Mouse (Mus musculus): ENCODE results near the gene Obscn. TPM values are rescaled to one million over a fixed set of nuclear protein-coding genes. Genes with fewer than 3 reads are reported as not detected.

Gene Obscn
- polyA plus RNA-seq, 1 experiment from 2014 or later, result 0.92 TPM

DNA sequence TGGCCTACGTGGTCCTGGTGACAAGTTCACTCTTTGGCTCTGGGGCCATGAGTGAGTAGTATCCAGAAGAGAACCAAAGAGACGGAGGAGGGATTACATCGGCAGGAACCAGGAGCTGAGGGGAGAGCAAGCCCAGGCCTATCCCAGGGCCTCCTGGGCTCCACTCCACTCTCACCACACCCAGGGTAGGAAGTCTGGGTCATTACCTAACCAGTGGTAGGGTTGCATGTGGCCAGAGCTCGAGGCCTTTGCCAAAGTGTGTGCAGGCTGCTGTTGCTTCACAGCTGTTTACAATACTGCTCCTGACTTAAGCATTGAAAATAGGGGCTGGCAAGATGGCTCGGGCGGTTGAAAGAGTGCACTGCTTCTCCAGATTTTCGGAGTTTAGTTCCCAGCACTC, 156.5 kb downstream of the Obscn start:
- peak overlapping the region; percentile 62; the same call in 1 of the 2 replicates for H3K27ac ChIP-seq (ENCODE audit: low read length)
- ATAC-seq, result peak; percentile 78

DNA sequence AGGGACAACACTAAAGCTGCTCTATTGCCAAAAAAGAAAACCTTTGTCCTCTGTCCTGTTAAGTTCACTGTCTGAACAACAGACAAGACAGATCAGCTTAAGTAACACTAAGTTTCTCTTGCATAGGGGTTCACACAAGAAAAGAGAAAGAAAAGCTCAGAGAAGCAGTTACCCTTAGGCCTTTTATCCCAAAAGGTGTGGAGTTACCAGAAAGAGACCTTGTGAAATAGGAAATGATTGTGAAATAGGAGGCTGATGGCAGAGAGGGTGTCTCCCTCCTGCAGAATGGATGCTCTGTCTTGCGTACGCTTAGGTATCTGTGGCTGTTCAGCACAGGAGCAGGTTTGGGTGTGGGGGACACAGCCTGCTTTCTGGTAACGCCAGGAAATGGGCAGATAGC, 157.0 kb downstream of the Obscn start:
- Histone ChIP-seq H3K9ac (replicated peaks; ENCODE audit: low read depth) (peak overlapping the region; percentile 79), H3K4me1 (ENCODE audit: insufficient read depth, low read depth, low read length) (peaks cover 22% of the 10 kb centered on the region), H3K36me3 (ENCODE audit: insufficient read depth, low read length) (0 out of 2 replicates have a peak, but pooled peaks cover 7% of the 10 kb centered on the region), H3K4me3 (ENCODE audit: low read depth, low read length) (peak overlapping the region; percentile 94), H3K27me3 (replicated peaks; ENCODE audit: insufficient read depth, low read length) (no peaks in the 10 kb centered on the region), H3K27ac (ENCODE audit: low read length) (peak overlapping the region; percentile 62; the same call in 1 of the 2 replicates), H3K4me2 (replicated peaks; ENCODE audit: low read depth, low read length) (peak overlapping the region; percentile 92), H3K9me3 (ENCODE audit: low read length) (no peaks in the 10 kb centered on the region)
- TF ChIP-seq CTCF (IDR thresholded peaks at IDR 0.05), result no peak
- no peak for TF ChIP-seq EP300 (IDR thresholded peaks at IDR 0.05)
- WGBS, result 54% methylated on average over 3 of the region's 3 CpGs
- ATAC-seq (no peak), DNase-seq (ENCODE audit: low spot score) (peak; percentile 39)

More for the DNA sequence above, 156.5 kb downstream of the Obscn start:
- no peaks in the 10 kb centered on the region for H3K9me3 ChIP-seq (ENCODE audit: low read length)
- H3K4me2 ChIP-seq (replicated peaks; ENCODE audit: low read depth, low read length), result peak overlapping the region; percentile 92
- TF ChIP-seq EP300 (IDR thresholded peaks at IDR 0.05), result no peak
- TF ChIP-seq CTCF (IDR thresholded peaks at IDR 0.05), result no peak
- peak; percentile 77 for DNase-seq (ENCODE audit: low spot score)
- peak overlapping the region; percentile 79; the same call in 1 of the 2 replicates for H3K9ac ChIP-seq (replicated peaks; ENCODE audit: low read depth)
- no peaks in the 10 kb centered on the region for H3K27me3 ChIP-seq (replicated peaks; ENCODE audit: insufficient read depth, low read length)
- H3K4me3 ChIP-seq (ENCODE audit: low read depth, low read length), result peak overlapping the region; percentile 94; the same call in 1 of the 2 replicates
- 50% methylated on average over 7 of the region's 7 CpGs for WGBS
- peaks cover 8% of the 10 kb centered on the region; the same call in 1 of the 2 replicates for H3K36me3 ChIP-seq (ENCODE audit: insufficient read depth, low read length)
- H3K4me1 ChIP-seq (ENCODE audit: insufficient read depth, low read depth, low read length), result peaks cover 22% of the 10 kb centered on the region

DNA sequence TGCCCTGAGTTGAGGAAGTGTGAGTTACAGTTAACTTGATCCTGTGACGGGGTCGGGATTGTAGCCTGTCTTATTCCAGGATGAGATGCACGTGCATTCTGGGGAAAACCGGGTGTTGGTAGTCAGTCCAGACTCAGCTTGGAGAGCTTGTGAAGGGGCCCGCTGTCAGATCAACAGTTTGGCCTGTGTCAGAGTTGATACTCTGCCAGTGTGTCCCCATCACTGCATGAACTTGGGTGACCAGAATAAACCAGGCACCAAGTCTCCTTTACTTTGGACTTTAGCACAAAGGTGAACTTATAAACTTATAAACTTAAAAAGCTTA, 157.5 kb downstream of the Obscn start:
- Histone ChIP-seq H3K27me3 (replicated peaks; ENCODE audit: insufficient read depth, low read length) (no peaks in the 10 kb centered on the region), H3K4me3 (ENCODE audit: low read depth, low read length) (peak overlapping the region; percentile 94), H3K9ac (replicated peaks; ENCODE audit: low read depth) (peak overlapping the region; percentile 79), H3K36me3 (ENCODE audit: insufficient read depth, low read length) (0 out of 2 replicates have a peak, but pooled peaks cover 7% of the 10 kb centered on the region), H3K27ac (ENCODE audit: low read length) (peak overlapping the region; percentile 89), H3K9me3 (ENCODE audit: low read length) (no peaks in the 10 kb centered on the region), H3K4me1 (ENCODE audit: insufficient read depth, low read depth, low read length) (peaks cover 22% of the 10 kb centered on the region), H3K4me2 (replicated peaks; ENCODE audit: low read depth, low read length) (peak overlapping the region; percentile 92)
- no peak for TF ChIP-seq EP300 (IDR thresholded peaks at IDR 0.05)
- no peak for TF ChIP-seq CTCF (IDR thresholded peaks at IDR 0.05)
- under 1% methylated on average over 5 of the region's 5 CpGs for WGBS
- ATAC-seq, result no peak
- DNase-seq (ENCODE audit: low spot score), result peak; percentile 41

DNA sequence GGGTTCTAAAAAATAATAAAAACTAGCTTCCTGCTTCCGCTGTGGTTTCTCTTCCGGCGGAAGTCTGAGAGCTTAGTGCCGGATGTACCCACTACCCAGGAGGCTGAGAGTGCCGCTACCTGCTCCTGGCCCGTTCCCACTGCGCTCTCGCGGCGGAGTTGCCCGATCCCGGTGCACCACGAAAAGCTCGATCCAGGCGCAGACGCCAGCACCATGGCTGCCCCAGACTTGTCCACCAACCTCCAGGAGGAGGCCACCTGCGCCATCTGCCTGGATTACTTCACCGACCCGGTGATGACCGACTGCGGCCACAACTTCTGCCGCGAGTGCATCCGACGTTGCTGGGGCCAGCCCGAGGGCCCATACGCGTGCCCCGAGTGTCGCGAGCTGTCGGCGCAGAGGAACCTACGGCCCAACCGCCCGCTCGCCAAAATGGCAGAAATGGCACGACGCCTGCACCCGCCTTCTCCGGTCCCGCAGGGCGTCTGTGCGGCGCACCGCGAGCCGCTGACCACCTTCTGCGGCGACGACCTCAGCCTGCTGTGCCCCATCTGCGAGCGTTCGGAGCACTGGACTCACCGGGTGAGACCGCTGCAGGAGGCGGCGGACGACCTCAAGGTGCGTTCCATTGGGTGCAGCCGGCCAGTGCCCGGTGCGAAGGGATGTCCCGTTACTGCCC, 158.0 kb downstream of the Obscn start, which contains the start of gene Trim11:
Trim11 (plus strand) TSS at position 67 of the 679 bp plus-strand sequence.
- ATAC-seq (peak; percentile 64), DNase-seq (ENCODE audit: low spot score) (peak; percentile 85)
- 2% methylated on average over 61 of the region's 64 CpGs for WGBS
- TF ChIP-seq CTCF (IDR thresholded peaks at IDR 0.05) (peak; percentile 13; the same call in 1 of the 2 replicates), EP300 (IDR thresholded peaks at IDR 0.05) (no peak)
- H3K4me3 ChIP-seq (ENCODE audit: low read depth, low read length), result peak within 1 kb of the TSS; percentile 94
- H3K27me3 ChIP-seq (replicated peaks; ENCODE audit: insufficient read depth, low read length), result no peaks in the 10 kb centered on the region
- H3K4me1 ChIP-seq (ENCODE audit: insufficient read depth, low read depth, low read length), result peaks cover 22% of the 10 kb centered on the region
- H3K36me3 ChIP-seq (ENCODE audit: insufficient read depth, low read length), result 0 out of 2 replicates have a peak, but pooled peaks cover 7% of the 10 kb centered on the region
- H3K4me2 ChIP-seq (replicated peaks; ENCODE audit: low read depth, low read length), result peak within 1 kb of the TSS; percentile 92
- H3K27ac ChIP-seq (ENCODE audit: low read length), result peak within 1 kb of the TSS; percentile 89
- no peaks in the 10 kb centered on the region for H3K9me3 ChIP-seq (ENCODE audit: low read length)
- H3K9ac ChIP-seq (replicated peaks; ENCODE audit: low read depth), result peak within 1 kb of the TSS; percentile 79

DNA sequence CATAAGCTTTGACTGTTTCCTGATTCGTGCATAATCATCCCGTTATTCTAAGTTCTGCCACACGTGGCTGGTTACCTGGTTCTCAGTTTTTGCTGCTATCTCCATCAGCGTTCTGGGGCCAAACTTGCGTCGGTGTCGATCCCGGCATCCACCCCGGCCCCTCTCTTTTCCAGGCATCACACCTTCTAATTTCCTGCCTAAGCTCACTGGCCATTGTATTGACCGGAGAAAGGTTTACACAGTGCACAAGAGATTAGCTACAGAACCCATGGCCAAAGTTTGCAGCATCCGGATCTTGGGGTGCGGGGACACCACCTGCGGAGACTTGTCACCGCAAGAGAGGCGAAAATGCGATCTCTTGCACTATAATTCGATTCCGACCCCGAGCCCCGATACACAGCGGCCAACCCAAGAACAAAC, 158.6 kb downstream of the Obscn start:
- TF ChIP-seq EP300 (IDR thresholded peaks at IDR 0.05), result no peak
- no peak for TF ChIP-seq CTCF (IDR thresholded peaks at IDR 0.05)
- H3K9ac ChIP-seq (replicated peaks; ENCODE audit: low read depth), result peak overlapping the region; percentile 79
- DNase-seq (ENCODE audit: low spot score) (no peak), ATAC-seq (no peak)
- H3K9me3 ChIP-seq (ENCODE audit: low read length), result no peaks in the 10 kb centered on the region
- WGBS, result under 1% methylated on average over 21 of the region's 21 CpGs
- H3K4me1 ChIP-seq (ENCODE audit: insufficient read depth, low read depth, low read length), result peaks cover 22% of the 10 kb centered on the region
- peak overlapping the region; percentile 94 for H3K4me3 ChIP-seq (ENCODE audit: low read depth, low read length)
- peak overlapping the region; percentile 92 for H3K4me2 ChIP-seq (replicated peaks; ENCODE audit: low read depth, low read length)
- H3K36me3 ChIP-seq (ENCODE audit: insufficient read depth, low read length), result 0 out of 2 replicates have a peak, but pooled peaks cover 5% of the 10 kb centered on the region
- H3K27me3 ChIP-seq (replicated peaks; ENCODE audit: insufficient read depth, low read length), result no peaks in the 10 kb centered on the region
- H3K27ac ChIP-seq (ENCODE audit: low read length), result peak overlapping the region; percentile 89

DNA sequence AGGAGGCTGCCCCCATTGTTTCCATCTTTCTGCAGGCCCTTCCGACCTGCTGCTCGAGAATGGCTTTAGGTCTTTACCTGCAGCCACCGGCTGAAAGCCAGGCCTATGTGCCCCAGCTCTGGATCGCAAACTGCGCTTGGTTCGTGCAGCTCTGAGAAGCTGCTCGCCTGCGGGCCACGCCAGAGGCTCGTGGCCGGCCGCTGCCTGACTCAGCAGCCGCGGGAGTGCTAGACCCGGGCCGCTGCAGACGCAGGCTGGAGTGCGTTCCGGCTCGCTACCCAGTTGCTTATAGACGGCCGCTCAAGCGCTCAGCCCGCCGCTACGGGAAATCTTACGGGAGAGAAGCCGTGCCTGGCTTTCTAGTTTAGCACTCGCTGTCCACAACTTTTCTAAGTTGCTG, 159.1 kb downstream of the Obscn start:
- H3K4me2 ChIP-seq (replicated peaks; ENCODE audit: low read depth, low read length), result peak overlapping the region; percentile 92
- peak overlapping the region; percentile 89 for H3K27ac ChIP-seq (ENCODE audit: low read length)
- no peak for DNase-seq (ENCODE audit: low spot score)
- H3K27me3 ChIP-seq (replicated peaks; ENCODE audit: insufficient read depth, low read length), result no peaks in the 10 kb centered on the region
- H3K9me3 ChIP-seq (ENCODE audit: low read length), result no peaks in the 10 kb centered on the region
- peak overlapping the region; percentile 79 for H3K9ac ChIP-seq (replicated peaks; ENCODE audit: low read depth)
- H3K36me3 ChIP-seq (ENCODE audit: insufficient read depth, low read length), result 0 out of 2 replicates have a peak, but pooled peaks cover under 1% of the 10 kb centered on the region
- 0 out of 2 replicates have a peak, but pooled peaks have one; percentile 15 for ATAC-seq
- TF ChIP-seq EP300 (IDR thresholded peaks at IDR 0.05), result no peak
- TF ChIP-seq CTCF (IDR thresholded peaks at IDR 0.05), result no peak
- WGBS, result under 1% methylated on average over 29 of the region's 29 CpGs
- H3K4me3 ChIP-seq (ENCODE audit: low read depth, low read length), result peak overlapping the region; percentile 94
- H3K4me1 ChIP-seq (ENCODE audit: insufficient read depth, low read depth, low read length), result peaks cover 22% of the 10 kb centered on the region
